Mouse (Mus musculus): ENCODE measurements at regions not wholly inside any gene's neighbourhood (a gene's known extent, or its start where the extent isn't known, plus 50 kb on each side); places are given as distances from the start of the nearest gene placed in this dataset.

- no peak for DNase-seq (ENCODE audit: extremely low spot score in 1 of 2, low spot score in 1 of 2)
Measured at GRCm38 (mm10) chr10:68378212-68378611, 99.7 kb upstream of the Arid5b start.

- no peak for DNase-seq (ENCODE audit: extremely low spot score in 1 of 2, low spot score in 1 of 2)
Measured at GRCm38 (mm10) chr10:68377479-68377878, 98.9 kb upstream of the Arid5b start.

GRCm38 (mm10) chr10:68373875-68374274 lies 95.3 kb upstream of the Arid5b start:
- DNase-seq (ENCODE audit: extremely low spot score in 1 of 2, low spot score in 1 of 2): peak in 1 of 2 experiments; percentile 26

GRCm38 (mm10) chr10:68371785-68372184 lies 93.2 kb upstream of the Arid5b start:
- DNase-seq (ENCODE audit: extremely low spot score in 1 of 2, low spot score in 1 of 2): no peak

- no peak for DNase-seq (ENCODE audit: extremely low spot score in 1 of 2, low spot score in 1 of 2)
Measured at GRCm38 (mm10) chr10:68370986-68371385, 92.4 kb upstream of the Arid5b start.

- DNase-seq (ENCODE audit: extremely low spot score in 1 of 2, low spot score in 1 of 2): no peak
Measured at GRCm38 (mm10) chr10:68366796-68367195, 88.3 kb upstream of the Arid5b start.

GRCm38 (mm10) chr10:68360765-68361483 lies 82.4 kb upstream of the Arid5b start:
- no peak for DNase-seq (ENCODE audit: extremely low spot score in 1 of 2, low spot score in 1 of 2)

GRCm38 (mm10) chr10:68359135-68359534 lies 80.6 kb upstream of the Arid5b start:
- no peak for DNase-seq (ENCODE audit: extremely low spot score in 1 of 2, low spot score in 1 of 2)

- no peak for DNase-seq (ENCODE audit: extremely low spot score in 1 of 2, low spot score in 1 of 2)
Measured at GRCm38 (mm10) chr10:68356973-68357372, 78.4 kb upstream of the Arid5b start.

- no peak for DNase-seq (ENCODE audit: extremely low spot score in 1 of 2, low spot score in 1 of 2)
Measured at GRCm38 (mm10) chr10:68356521-68356920, 78.0 kb upstream of the Arid5b start.

- no peak for DNase-seq (ENCODE audit: extremely low spot score in 1 of 2, low spot score in 1 of 2)
Measured at GRCm38 (mm10) chr10:68356093-68356485, 77.5 kb upstream of the Arid5b start.

- no peak for DNase-seq (ENCODE audit: extremely low spot score in 1 of 2, low spot score in 1 of 2)
Measured at GRCm38 (mm10) chr10:68355471-68356092, 77.0 kb upstream of the Arid5b start.

GRCm38 (mm10) chr10:68354335-68355231 lies 76.0 kb upstream of the Arid5b start:
- DNase-seq (ENCODE audit: extremely low spot score in 1 of 2, low spot score in 1 of 2): no peak

- DNase-seq (ENCODE audit: extremely low spot score in 1 of 2, low spot score in 1 of 2): no peak
Measured at GRCm38 (mm10) chr10:68353692-68354232, 75.2 kb upstream of the Arid5b start.

- no peak for DNase-seq (ENCODE audit: extremely low spot score in 1 of 2, low spot score in 1 of 2)
Measured at GRCm38 (mm10) chr10:68351841-68352555, 73.5 kb upstream of the Arid5b start.

GRCm38 (mm10) chr10:68351441-68351840 lies 72.9 kb upstream of the Arid5b start:
- no peak for DNase-seq (ENCODE audit: extremely low spot score in 1 of 2, low spot score in 1 of 2)

GRCm38 (mm10) chr10:68350798-68351197 lies 72.3 kb upstream of the Arid5b start:
- no peak for DNase-seq (ENCODE audit: extremely low spot score in 1 of 2, low spot score in 1 of 2)

- DNase-seq (ENCODE audit: extremely low spot score in 1 of 2, low spot score in 1 of 2): no peak
Measured at GRCm38 (mm10) chr10:68347806-68348205, 69.3 kb upstream of the Arid5b start.

- DNase-seq (ENCODE audit: extremely low spot score in 1 of 2, low spot score in 1 of 2): no peak
Measured at GRCm38 (mm10) chr10:68344991-68345720, 66.6 kb upstream of the Arid5b start.

GRCm38 (mm10) chr10:68344211-68344610 lies 65.7 kb upstream of the Arid5b start:
- no peak for DNase-seq (ENCODE audit: extremely low spot score in 1 of 2, low spot score in 1 of 2)

Data from layer of hippocampus, postnatal 25 days (tissue).